Mouse (Mus musculus) midbrain, embryonic 15.5 days (tissue): ENCODE results near the gene Rpf1. TPM values are rescaled to one million over a fixed set of nuclear protein-coding genes. Genes with fewer than 3 reads are reported as not detected.

Experiments
- ATAC-seq: fragments of 200-750 bp; cut with Nextera tagmentation; replicated peaks from 2 replicates; pipeline ENCODE4 v1.8.0; 2017; ENCODE audit warnings: moderate TSS enrichment
- H3K27ac ChIP-seq: fragments of 300-500 bp; sonication (generic); 2 replicates; pipeline ENCODE4 v1.5.1; 2015; ENCODE audit warnings: mild to moderate bottlenecking, inconsistent platforms
- H3K27me3 ChIP-seq: fragments of 300-500 bp; sonication (generic); replicated peaks from 2 replicates; pipeline ENCODE4 v1.6.1; 2015; ENCODE audit warnings: inconsistent platforms
- H3K36me3 ChIP-seq: fragments of 300-500 bp; sonication (generic); replicated peaks from 2 replicates; pipeline ENCODE4 v1.6.1; 2015; ENCODE audit warnings: inconsistent platforms
- H3K4me1 ChIP-seq: fragments of 300-500 bp; sonication (generic); 2 replicates; pipeline ENCODE4 v1.6.1; 2015; ENCODE audit warnings: inconsistent platforms
- H3K4me2 ChIP-seq: fragments of 300-500 bp; sonication (generic); 2 replicates; pipeline ENCODE4 v1.6.1; 2015; ENCODE audit warnings: inconsistent platforms, mild to moderate bottlenecking, moderate library complexity
- H3K4me3 ChIP-seq: fragments of 300-500 bp; sonication (generic); 2 replicates; pipeline ENCODE4 v1.5.1; 2015; ENCODE audit warnings: mild to moderate bottlenecking, inconsistent platforms
- H3K9ac ChIP-seq: fragments of 300-500 bp; sonication (generic); 2 replicates; pipeline ENCODE4 v1.6.1; 2015; ENCODE audit warnings: mild to moderate bottlenecking, inconsistent platforms
- H3K9me3 ChIP-seq: fragments of 300-500 bp; sonication (generic); 2 replicates; pipeline ENCODE4 v1.6.1; 2016; ENCODE audit warnings: inconsistent platforms
- WGBS: fragments of 180-500 bp; shearing (Covaris S2); methylation state at CpG from one replicate; pipeline ENCODE4 v1.1.7; 2015; ENCODE audit warnings: mixed read lengths; 5-methylcytosine and 5-hydroxymethylcytosine counted together
- polyA plus RNA-seq: library from polyadenylated mRNA; unstranded; fragments of >200 nt; fragmentation: Nextera tagmentation; extraction: Ambion mirVana; gene quantifications from 2 replicates; pipeline ENCODE4 v1.2.1, GENCODE M21; 2015

The Rpf1 gene
- polyA plus RNA-seq, 1 experiment from 2014 or later = 38.6 TPM

DNA sequence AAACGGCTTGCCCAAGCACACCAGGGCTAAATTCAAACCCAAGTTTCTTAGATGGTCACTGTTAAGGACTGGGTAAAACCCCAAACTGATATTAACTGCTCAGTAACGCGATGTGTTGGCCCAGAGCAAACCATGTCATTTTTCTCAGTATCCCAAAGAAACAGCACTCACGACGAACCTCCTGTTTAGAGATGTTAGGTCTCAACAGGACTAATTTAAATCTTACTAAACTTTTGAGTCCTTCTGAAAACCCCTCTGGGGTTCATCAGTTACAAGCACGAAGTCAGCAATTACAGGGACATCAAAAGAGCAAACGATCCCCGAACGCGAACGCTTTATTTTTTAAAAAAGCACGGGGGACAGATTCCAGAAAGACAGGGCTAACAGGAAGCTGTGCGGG, 22.2 kb downstream of the Rpf1 start:
- H3K9ac ChIP-seq = peak overlapping the region; percentile 69
- peaks cover 14% of the 10 kb centered on the region for H3K4me1 ChIP-seq
- peak; percentile 2; the same call in 1 of the 2 replicates for ATAC-seq
- H3K4me3 ChIP-seq = peak overlapping the region; percentile 82
- peak overlapping the region; percentile 75 for H3K4me2 ChIP-seq
- H3K27me3 ChIP-seq = no peaks in the 10 kb centered on the region
- H3K9me3 ChIP-seq = no peaks in the 10 kb centered on the region
- 4% methylated on average over 13 of the region's 13 CpGs for WGBS
- H3K36me3 ChIP-seq = no peaks in the 10 kb centered on the region
- peak overlapping the region; percentile 54 for H3K27ac ChIP-seq

DNA sequence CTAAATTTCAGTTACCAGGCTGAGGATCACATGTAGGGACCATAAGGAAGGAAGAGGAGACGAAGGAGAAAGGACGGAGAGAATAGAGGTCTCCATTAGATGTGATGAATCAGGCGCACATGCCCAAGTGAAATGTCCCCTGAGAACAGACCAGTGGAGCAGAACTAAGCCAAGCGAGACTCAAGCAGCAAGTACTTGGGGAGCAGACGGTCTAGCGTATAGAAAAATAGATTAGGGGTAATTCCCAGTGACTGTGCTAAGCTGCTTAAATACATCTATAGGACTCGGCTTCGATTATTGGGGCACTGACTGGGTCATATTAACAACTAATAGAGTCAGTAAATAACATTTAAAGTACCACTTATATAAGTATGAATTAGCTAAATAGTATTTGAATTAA, 26.3 kb downstream of the Rpf1 start:
- H3K9me3 ChIP-seq = no peaks in the 10 kb centered on the region
- no peaks in the 10 kb centered on the region for H3K27me3 ChIP-seq
- ATAC-seq = no peak
- H3K9ac ChIP-seq = no peak overlapping the region
- H3K36me3 ChIP-seq = no peaks in the 10 kb centered on the region
- no peak overlapping the region for H3K4me3 ChIP-seq
- WGBS = 26% methylated on average over 8 of the region's 8 CpGs
- no peak overlapping the region for H3K27ac ChIP-seq
- H3K4me1 ChIP-seq = no peaks in the 10 kb centered on the region
- H3K4me2 ChIP-seq = no peak overlapping the region

- no peak for ATAC-seq
- H3K4me3 ChIP-seq = no peak overlapping the region
- H3K36me3 ChIP-seq = no peaks in the 10 kb centered on the region
- H3K4me2 ChIP-seq = no peak overlapping the region
- no peak overlapping the region for H3K27ac ChIP-seq
- H3K9ac ChIP-seq = no peak overlapping the region
- no peaks in the 10 kb centered on the region for H3K4me1 ChIP-seq
- WGBS = 84% methylated on average over 4 of the region's 4 CpGs
- H3K27me3 ChIP-seq = no peaks in the 10 kb centered on the region
- no peaks in the 10 kb centered on the region for H3K9me3 ChIP-seq
These were observed 34.8 kb downstream of the Rpf1 start for GRCm38 (mm10) chr3:146486464-146486863.

GRCm38 (mm10) chr3:146482044-146482443, 39.2 kb downstream of the Rpf1 start:
- WGBS = 82% methylated on average over 2 of the region's 2 CpGs
- no peak overlapping the region for H3K9ac ChIP-seq

DNA sequence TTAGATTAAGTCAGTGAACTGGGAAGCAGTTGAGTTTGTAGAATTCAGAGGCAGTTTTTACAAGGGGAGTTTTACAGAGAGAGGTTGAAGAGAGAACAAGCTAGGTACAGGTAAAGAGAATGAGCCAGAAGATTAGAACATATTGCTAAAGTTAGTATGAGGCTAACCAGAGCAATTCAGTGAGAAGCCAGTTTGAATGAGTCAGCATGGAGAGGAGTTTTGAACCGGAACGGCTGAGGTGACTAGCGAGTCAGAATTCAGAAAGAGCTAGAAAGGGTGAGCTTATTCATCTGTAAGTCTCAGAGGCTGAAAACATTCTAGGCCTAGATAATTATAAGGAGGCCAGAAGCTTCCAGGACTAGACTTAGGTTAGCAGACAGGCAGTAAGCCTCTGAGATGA, 46.8 kb downstream of the Rpf1 start:
- Histone ChIP-seq H3K4me2 (no peak overlapping the region), H3K9ac (no peak overlapping the region), H3K4me1 (no peaks in the 10 kb centered on the region), H3K4me3 (no peak overlapping the region), H3K9me3 (no peaks in the 10 kb centered on the region), H3K27me3 (no peaks in the 10 kb centered on the region), H3K27ac (no peak overlapping the region), H3K36me3 (no peaks in the 10 kb centered on the region)
- ATAC-seq = no peak
- WGBS = 87% methylated on average over 3 of the region's 3 CpGs

More at GRCm38 (mm10) chr3:146482044-146482443, 39.2 kb downstream of the Rpf1 start:
- Histone ChIP-seq H3K4me3 (no peak overlapping the region), H3K4me2 (no peak overlapping the region), H3K27me3 (no peaks in the 10 kb centered on the region), H3K36me3 (no peaks in the 10 kb centered on the region), H3K27ac (no peak overlapping the region), H3K9me3 (no peaks in the 10 kb centered on the region), H3K4me1 (no peaks in the 10 kb centered on the region)
- no peak for ATAC-seq

GRCm38 (mm10) chr3:146473741-146474140, 47.5 kb downstream of the Rpf1 start:
- no peak overlapping the region for H3K4me2 ChIP-seq
- H3K4me1 ChIP-seq = no peaks in the 10 kb centered on the region
- no peaks in the 10 kb centered on the region for H3K9me3 ChIP-seq
- no peaks in the 10 kb centered on the region for H3K36me3 ChIP-seq
- H3K4me3 ChIP-seq = no peak overlapping the region
- H3K27ac ChIP-seq = no peak overlapping the region
- no peak overlapping the region for H3K9ac ChIP-seq
- no peak for ATAC-seq
- no peaks in the 10 kb centered on the region for H3K27me3 ChIP-seq

DNA sequence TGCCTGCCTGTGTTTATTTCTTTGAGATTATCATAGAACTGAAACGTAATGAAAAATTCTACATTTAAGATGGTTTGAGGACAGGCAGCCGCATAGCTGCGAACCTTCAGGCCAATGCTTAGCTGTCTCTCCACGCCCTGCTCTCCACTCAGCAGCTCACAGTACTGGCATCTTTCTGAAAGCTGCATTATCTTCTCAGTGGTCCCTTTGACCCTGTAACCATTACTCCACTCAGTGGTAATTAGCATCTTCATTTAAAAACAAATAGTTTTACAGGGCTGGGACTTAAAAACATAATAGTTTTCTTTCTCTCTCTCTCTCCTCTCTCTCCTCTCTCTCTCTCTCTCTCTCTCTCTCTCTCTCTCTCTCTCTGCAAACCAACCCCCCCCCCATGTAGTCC, 48.6 kb downstream of the Rpf1 start:
- H3K4me2 ChIP-seq = no peak overlapping the region
- WGBS = 63% methylated on average over 4 of the region's 4 CpGs
- ATAC-seq = no peak

DNA sequence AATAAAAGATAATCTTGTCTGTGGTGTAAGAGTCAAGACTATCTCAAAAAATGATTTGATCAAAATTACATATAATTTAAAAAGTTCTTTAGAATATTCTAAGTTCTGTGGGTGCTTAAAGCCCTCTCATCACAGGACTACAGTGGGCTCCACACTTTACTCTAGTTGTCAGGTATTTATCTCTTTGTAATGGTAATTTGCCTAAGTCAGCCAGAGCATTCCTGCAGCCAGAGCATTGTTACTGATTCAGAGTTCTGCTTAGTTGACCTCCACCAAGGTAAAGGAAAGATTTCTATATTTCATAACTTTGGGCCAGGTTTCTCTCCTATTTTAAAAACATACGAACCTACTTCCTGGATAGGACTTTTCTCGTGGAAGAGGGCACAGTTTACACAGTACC, 52.0 kb downstream of the Rpf1 start:
- Histone ChIP-seq H3K4me1 (no peaks in the 10 kb centered on the region), H3K4me3 (no peak overlapping the region), H3K36me3 (no peaks in the 10 kb centered on the region), H3K27ac (no peak overlapping the region), H3K9ac (no peak overlapping the region), H3K4me2 (no peak overlapping the region), H3K27me3 (no peaks in the 10 kb centered on the region), H3K9me3 (no peaks in the 10 kb centered on the region)
- no peak for ATAC-seq
- WGBS = 90% methylated on average over 2 of the region's 2 CpGs

More for the DNA sequence above, 48.6 kb downstream of the Rpf1 start:
- Histone ChIP-seq H3K27me3 (no peaks in the 10 kb centered on the region), H3K4me3 (no peak overlapping the region), H3K9ac (no peak overlapping the region), H3K4me1 (no peaks in the 10 kb centered on the region), H3K27ac (no peak overlapping the region), H3K9me3 (no peaks in the 10 kb centered on the region), H3K36me3 (no peaks in the 10 kb centered on the region)

GRCm38 (mm10) chr3:146462939-146463338, 58.3 kb downstream of the Rpf1 start:
- Histone ChIP-seq H3K27me3 (no peaks in the 10 kb centered on the region), H3K36me3 (no peaks in the 10 kb centered on the region), H3K4me3 (no peak overlapping the region), H3K4me1 (no peaks in the 10 kb centered on the region), H3K4me2 (no peak overlapping the region), H3K27ac (no peak overlapping the region), H3K9me3 (no peaks in the 10 kb centered on the region), H3K9ac (no peak overlapping the region)
- ATAC-seq = no peak
- WGBS = 66% methylated on average over 2 of the region's 2 CpGs

Other genes starting within 250 kb of the Rpf1 start
- 15.3 and 16.6 TPM in 2 replicates for gene Ssx2ip, start 116.8 kb downstream of the Rpf1 start, polyA plus RNA-seq
- gene Ctbs, start 71.6 kb downstream of the Rpf1 start, polyA plus RNA-seq = 3.9 TPM in 2 replicates
- 4.2 and 5.5 TPM in 2 replicates for gene Spata1, start 21.7 kb downstream of the Rpf1 start, polyA plus RNA-seq
- gene Gng5, start 21.6 kb downstream of the Rpf1 start, polyA plus RNA-seq = 289 and 293 TPM in 2 replicates
- gene Uox, start 49.0 kb upstream of the Rpf1 start, polyA plus RNA-seq = 0.09 TPM in 1 of 2 replicates, not detected in the other
- not detected in 2 replicates for gene Dnase2b, start 94.2 kb upstream of the Rpf1 start, polyA plus RNA-seq
- not detected in 2 replicates for gene 4930503B20Rik, start 129.9 kb upstream of the Rpf1 start, polyA plus RNA-seq
- gene Samd13, start 164.2 kb upstream of the Rpf1 start, polyA plus RNA-seq = 0.22 and 0.31 TPM in 2 replicates